Mouse (Mus musculus) gonadal fat pad, adult 2 months (tissue): ENCODE results near the gene Rnf34. TPM values are rescaled to one million over a fixed set of nuclear protein-coding genes. Genes with fewer than 3 reads are reported as not detected.
A peak's percentile ranks its signal among the peaks of the same experiment; 100 is the strongest.

ENCODE experiments used
- DNase-seq: peaks from one replicate; pipeline ENCODE4 v3.0.0-alpha.2; 2012; ENCODE audit warnings: low read depth
- polyA plus RNA-seq: library from polyadenylated mRNA; depleted of rRNA; stranded (reverse); fragments of >200 nt; gene quantifications from 2 replicates; pipeline ENCODE4 v1.2.3, GENCODE M21; 2012

Rnf34 gene
- polyA plus RNA-seq, 1 experiment, result 17.5 TPM

DNA sequence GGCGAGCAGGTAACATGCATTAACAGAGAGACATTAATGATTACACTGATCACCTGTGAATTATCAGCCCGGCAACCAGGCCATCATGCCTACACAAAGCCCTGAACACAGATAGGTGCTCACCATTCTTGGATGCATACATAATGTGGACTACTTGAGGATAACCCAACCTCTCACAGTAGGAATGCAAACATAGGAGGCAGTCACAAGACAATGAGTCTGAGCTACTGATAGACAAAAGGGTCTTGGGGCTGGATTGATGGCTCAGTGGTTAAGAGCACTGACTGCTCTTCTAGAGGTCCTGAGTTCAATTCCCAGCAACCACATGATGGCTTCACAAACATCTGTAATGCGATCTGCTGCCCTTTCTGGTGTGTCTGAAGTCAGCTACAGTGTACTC lies 22.8 kb downstream of the Rnf34 start:
- no peak for DNase-seq

GRCm38 (mm10) chr5:122873573-122873972 lies 23.7 kb downstream of the Rnf34 start:
- peak; percentile 96 for DNase-seq

DNA sequence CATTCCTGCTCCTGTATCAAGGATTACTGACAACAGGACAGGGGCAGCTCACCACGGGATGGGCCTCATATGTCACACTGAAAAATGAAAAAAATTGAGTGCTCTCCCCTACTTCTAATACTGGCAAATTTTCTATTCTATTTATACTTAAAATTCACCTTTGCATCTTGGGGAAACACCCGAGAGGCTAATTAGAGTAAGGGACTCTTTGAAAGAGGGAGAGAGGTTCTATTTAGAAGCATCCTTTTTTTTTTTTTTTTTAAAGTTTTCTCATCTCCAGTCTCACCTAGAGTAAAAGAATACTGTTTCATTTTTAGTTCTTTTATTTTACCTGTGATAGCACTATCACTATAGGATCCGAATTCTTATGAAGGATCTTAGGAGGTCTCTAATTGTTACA lies 24.5 kb downstream of the Rnf34 start:
- DNase-seq, result no peak

GRCm38 (mm10) chr5:122876671-122877070 lies 26.8 kb downstream of the Rnf34 start:
- no peak for DNase-seq

DNA sequence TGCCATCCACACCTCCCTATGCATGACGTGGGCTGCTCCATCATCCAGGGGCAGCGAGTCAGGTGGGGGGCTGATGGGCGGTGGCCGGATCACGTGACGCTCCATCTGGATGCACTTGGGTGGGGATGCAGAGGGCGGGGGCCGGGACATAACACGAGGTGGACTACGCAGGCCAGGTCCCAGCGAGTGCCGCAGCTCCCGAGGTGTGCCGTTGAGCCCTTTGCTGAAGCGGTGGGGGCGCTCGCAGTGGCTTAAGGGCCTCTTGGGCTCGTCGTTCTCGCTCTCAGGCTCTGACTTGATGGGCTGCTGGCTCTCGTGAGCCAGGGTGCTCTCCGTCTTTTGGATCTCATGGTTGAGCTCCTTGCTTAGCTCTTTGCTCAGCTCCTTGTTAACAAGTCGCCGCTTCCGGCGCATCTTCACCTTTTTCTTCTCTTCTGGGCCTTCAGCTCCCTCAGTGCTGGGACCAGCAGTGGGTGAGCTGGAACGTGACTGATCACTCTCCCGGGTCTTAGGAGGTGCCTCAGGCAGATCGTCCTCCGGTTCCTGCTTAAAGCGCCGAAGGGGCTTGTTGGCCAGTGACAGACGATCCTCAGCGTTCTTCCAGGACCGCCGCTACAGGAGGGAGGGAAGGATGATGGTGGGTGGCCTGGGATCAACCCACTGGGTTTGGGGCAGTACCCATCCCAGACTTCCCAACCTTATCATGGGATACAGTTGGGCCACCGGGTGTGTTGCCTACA lies 30.6 kb downstream of the Rnf34 start:
- no peak for DNase-seq

DNA sequence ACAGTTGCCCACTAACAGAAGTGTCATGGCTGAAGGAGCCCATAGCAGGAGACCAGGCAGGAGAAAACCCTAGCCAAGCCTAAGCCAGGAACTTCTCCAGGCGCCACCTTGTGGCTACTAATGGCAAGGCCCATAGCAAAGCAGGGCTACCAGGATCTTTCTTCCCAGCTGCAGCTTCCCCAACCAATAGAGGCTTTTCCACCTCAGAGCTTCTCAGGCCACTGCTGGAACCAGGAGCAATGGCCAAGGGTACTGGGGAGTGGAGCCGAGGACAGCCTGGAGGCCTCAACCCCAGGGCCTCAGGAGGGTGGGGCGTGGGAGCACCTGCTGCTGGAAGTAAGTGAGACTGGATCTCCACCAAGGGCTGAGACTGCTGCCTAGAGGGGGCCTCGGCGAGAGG lies 31.5 kb downstream of the Rnf34 start:
- no peak for DNase-seq

GRCm38 (mm10) chr5:122882256-122883050 lies 32.6 kb downstream of the Rnf34 start:
- peak; percentile 96 for DNase-seq

GRCm38 (mm10) chr5:122883237-122883636 lies 33.4 kb downstream of the Rnf34 start:
- no peak for DNase-seq

DNA sequence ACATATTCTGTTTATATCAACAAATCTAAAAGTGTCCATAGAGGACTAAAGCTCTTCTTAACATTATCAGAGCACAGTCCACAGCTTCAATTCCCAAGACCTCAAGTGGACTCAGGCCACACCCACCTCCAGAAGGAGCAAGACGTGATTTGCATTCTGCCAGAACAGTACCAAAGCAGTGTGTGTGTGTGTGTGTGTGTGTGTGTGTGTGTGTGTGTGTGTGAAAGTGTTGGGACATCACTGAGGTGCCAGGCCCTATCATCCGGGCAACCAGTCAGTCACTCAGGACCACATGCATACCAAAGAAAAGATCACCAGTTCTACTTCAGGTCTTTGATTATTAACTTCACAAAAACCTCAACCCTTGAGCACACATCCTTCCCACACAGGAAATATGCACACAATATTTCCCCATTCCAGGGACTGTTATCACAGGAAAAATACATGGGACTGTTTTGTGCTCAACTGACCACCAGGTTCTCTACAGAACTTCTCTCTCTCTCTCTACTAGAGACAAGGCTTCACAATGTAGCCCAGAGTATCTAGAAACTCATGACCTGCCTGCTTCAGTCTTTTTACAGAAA lies 33.9 kb downstream of the Rnf34 start:
- no peak for DNase-seq

- DNase-seq, result peak; percentile 97
Measured at GRCm38 (mm10) chr5:122884594-122885348, 34.9 kb downstream of the Rnf34 start.

- DNase-seq, result no peak
Measured at GRCm38 (mm10) chr5:122887033-122887432, 37.2 kb downstream of the Rnf34 start.

DNA sequence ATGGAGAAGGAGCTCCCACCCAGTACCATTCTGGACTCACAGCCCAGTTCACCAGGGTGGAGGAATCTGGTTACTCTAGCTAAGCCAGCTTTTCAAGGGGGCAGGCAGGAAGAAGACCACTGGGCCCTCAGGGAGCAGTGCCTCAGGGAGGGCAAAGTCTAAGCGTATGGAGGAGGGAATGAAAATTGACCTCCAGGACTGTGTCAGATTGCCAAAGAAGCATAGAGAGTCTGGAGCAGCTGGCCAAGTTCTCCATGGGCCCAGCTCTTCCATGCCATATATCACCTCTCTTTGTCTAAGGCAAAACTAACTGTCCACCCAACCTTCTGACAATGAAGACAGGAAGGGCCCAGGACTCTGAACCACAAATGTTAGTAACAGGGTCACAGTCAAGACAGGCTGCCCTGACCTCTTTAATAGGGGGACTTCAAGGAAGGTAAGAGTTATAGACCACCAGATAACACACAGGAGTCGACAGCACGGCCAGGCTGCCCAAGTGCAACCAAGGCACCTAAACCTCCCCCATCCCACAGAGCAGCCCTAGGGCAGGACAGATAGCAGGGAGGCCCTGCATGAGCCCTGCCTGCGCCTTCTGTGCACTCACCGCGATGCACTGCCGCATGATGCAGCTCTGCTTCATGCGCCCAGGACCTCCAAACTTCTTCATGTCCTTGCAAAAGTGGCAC lies 38.2 kb downstream of the Rnf34 start:
- DNase-seq, result no peak

GRCm38 (mm10) chr5:122888612-122889214 lies 38.9 kb downstream of the Rnf34 start:
- DNase-seq, result no peak

GRCm38 (mm10) chr5:122890396-122890795 lies 40.5 kb downstream of the Rnf34 start:
- no peak for DNase-seq

DNA sequence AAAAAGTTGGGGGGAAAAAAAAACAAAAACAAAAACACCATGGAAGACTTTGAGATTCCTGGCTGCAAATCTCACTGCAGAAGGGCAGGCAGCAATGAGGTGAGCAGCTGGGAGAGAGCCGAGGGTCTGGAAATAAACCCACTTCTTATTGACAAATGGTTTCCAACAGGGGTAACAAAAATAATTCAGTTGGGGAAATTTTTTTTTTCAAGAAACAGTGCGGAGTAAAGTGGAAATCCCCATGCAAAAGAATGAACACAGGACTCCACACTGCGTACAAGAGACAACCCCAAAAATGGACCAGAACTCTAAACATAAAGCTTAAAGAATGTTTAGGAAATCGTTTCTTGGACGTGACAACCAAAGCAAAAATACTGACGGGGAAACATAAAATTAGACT lies 43.4 kb downstream of the Rnf34 start:
- no peak for DNase-seq

GRCm38 (mm10) chr5:122894007-122894637 lies 44.3 kb downstream of the Rnf34 start:
- DNase-seq, result no peak

DNA sequence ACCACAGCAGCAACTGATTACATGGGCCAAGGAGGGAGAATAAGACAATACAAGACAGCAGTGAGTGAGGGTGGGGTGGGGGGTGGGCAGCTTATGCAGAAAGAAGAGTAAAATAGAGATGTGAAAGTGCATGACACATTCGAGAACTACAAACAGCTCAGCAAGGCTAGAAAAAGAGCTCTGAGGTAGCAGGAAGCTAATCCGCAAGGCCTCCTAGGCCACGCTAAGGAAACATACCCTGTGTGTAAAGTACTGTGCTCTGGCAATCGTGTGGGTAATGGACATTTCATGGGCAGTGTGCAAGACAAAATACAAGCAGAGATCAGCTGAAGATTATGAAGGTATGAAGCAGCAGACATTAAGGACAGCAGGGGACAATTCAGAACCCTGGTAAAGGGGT lies 45.0 kb downstream of the Rnf34 start:
- DNase-seq, result no peak

- DNase-seq, result no peak
Measured at GRCm38 (mm10) chr5:122898153-122898552, 48.3 kb downstream of the Rnf34 start.

DNA sequence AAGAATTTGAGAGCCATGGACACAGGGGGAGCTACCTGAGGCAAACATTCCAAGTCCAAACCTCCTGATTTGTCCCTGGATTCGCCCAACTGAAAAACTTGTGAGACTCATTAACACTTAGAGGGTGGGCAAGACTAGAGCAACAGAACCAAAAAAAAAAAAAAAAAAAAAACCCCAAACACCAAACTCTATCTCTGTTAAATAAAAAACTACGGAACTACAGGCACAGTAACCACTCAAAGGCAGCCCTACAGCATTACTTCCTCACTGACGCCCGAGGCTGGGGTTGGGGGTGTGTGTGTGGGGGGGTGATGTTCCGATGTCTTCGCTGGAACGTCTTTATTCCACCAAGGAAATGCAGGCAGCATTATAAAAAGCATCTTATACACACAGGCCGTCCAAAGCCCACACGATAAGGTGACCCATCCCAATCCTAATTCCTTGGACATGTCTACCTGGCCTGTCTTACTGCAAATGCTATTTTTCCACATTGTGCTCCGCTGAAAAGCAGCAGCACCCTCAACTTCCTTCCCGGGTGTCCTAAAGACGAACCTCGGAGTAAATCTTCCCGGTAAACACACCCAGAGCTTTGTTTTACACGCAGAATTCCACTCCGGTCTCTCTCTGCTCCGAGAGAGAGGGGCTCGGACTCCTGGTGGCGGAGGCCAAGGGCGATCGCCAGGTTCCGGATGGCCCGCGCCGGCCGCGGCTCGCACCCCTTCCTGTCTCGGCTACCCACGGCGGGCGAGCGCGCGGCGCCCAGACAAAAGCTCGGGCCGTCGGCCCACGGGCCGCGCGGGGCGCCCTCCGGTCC lies 49.3 kb downstream of the Rnf34 start:
- no peak for DNase-seq
